Mouse (Mus musculus) spleen, postnatal 14 days (tissue): ENCODE results near the gene Lrr1.
"Not testable (repeated sequence)": the region's sequence is repeated elsewhere in the genome, so short reads cannot be mapped to it uniquely, and the experiment has no call there.

Source experiments
- DNase-seq, 2 experiments: peaks; one replicate each; pipeline ENCODE4 v3.0.0; 2021 to 2022; ENCODE audit warnings: low spot score in 2 of 2

Gene Lrr1

GRCm38 (mm10) chr12:69163586-69163985, 5.0 kb upstream of the Lrr1 start:
- DNase-seq = not testable (repeated sequence)

GRCm38 (mm10) chr12:69164904-69165303, 3.7 kb upstream of the Lrr1 start:
- DNase-seq = no peak

GRCm38 (mm10) chr12:69166861-69167581, 1.6 kb upstream of the Lrr1 start:
- DNase-seq = not testable (repeated sequence)

GRCm38 (mm10) chr12:69167656-69168460, 756 bp upstream of the Lrr1 start:
- no peak for DNase-seq

- no peak for DNase-seq
Observed at GRCm38 (mm10) chr12:69171307-69171706, 2.7 kb downstream of the Lrr1 start.

- DNase-seq = no peak
Observed at GRCm38 (mm10) chr12:69175975-69176374, 7.4 kb downstream of the Lrr1 start.

GRCm38 (mm10) chr12:69177526-69177925, 8.9 kb downstream of the Lrr1 start:
- DNase-seq = no peak

GRCm38 (mm10) chr12:69179371-69179770, 10.8 kb downstream of the Lrr1 start:
- no peak for DNase-seq

GRCm38 (mm10) chr12:69181800-69182199, 13.2 kb downstream of the Lrr1 start:
- no peak for DNase-seq

- DNase-seq = peak; percentile 98 to 99
Observed at GRCm38 (mm10) chr12:69183583-69184308, 15.1 kb downstream of the Lrr1 start, which contains the start of the genes Rpl36al and Mgat2. TSS of gene Rpl36al (minus strand) at chr12:69184083. TSS of gene Mgat2 (plus strand) at chr12:69184157.

GRCm38 (mm10) chr12:69184342-69185295, 16.0 kb downstream of the Lrr1 start:
- peak; percentile 50 to 56 for DNase-seq

GRCm38 (mm10) chr12:69185371-69185770, 16.8 kb downstream of the Lrr1 start:
- no peak for DNase-seq

- DNase-seq = no peak
Observed at GRCm38 (mm10) chr12:69186811-69187471, 18.3 kb downstream of the Lrr1 start.

- no peak for DNase-seq
Observed at GRCm38 (mm10) chr12:69190074-69190473, 21.5 kb downstream of the Lrr1 start.

GRCm38 (mm10) chr12:69190522-69190921, 21.9 kb downstream of the Lrr1 start:
- no peak for DNase-seq

- no peak for DNase-seq
Observed at GRCm38 (mm10) chr12:69191396-69191795, 22.8 kb downstream of the Lrr1 start.

- no peak for DNase-seq
Observed at GRCm38 (mm10) chr12:69192637-69193036, 24.0 kb downstream of the Lrr1 start.

- peak; percentile 47 to 57 for DNase-seq
Observed at GRCm38 (mm10) chr12:69196444-69197377, 28.1 kb downstream of the Lrr1 start, which contains the start of gene Gm49383. TSS of gene Gm49383 (minus strand) at chr12:69197104.
